Mouse (Mus musculus) heart, postnatal 0 days (tissue): ENCODE measurements around the gene Rplp0. TPM values are rescaled to one million over a fixed set of nuclear protein-coding genes. Genes with fewer than 3 reads are reported as not detected.
A peak's percentile ranks its signal among the peaks of the same experiment; 100 is the strongest.
"Not testable (repeated sequence)": the region's sequence is repeated elsewhere in the genome, so short reads cannot be mapped to it uniquely, and the experiment has no call there.

Experiments used
- ATAC-seq: fragments of 200-750 bp; cut with Nextera tagmentation; 2 replicates; pipeline ENCODE4 v1.8.0; 2017; ENCODE audit warnings: low read depth, moderate number of reproducible peaks, moderate library complexity; ENCODE audit not compliant: insufficient read depth
- DNase-seq: peaks from one replicate; pipeline ENCODE4 v3.0.0-alpha.2; 2016; ENCODE audit warnings: low spot score
- H3K27ac ChIP-seq: fragments of 300-500 bp; sonication (generic); 2 replicates; pipeline ENCODE4 v1.5.1; 2014; ENCODE audit warnings: low read depth, mild to moderate bottlenecking
- H3K27me3 ChIP-seq: fragments of 300-500 bp; sonication (generic); 2 replicates; pipeline ENCODE4 v1.6.1; 2014; ENCODE audit warnings: low read length, mixed read lengths; ENCODE audit not compliant: control insufficient read depth, insufficient read depth
- H3K36me3 ChIP-seq: fragments of 300-500 bp; sonication (generic); replicated peaks from 2 replicates; pipeline ENCODE4 v1.6.1; 2014; ENCODE audit warnings: low read length, mixed read lengths; ENCODE audit not compliant: control insufficient read depth, insufficient read depth
- H3K4me1 ChIP-seq: fragments of 300-500 bp; sonication (generic); 2 replicates; pipeline ENCODE4 v1.6.1; 2014; ENCODE audit warnings: antibody characterized with exemption; ENCODE audit not compliant: control insufficient read depth, insufficient read depth
- H3K4me2 ChIP-seq: fragments of 300-500 bp; sonication (generic); 2 replicates; pipeline ENCODE4 v1.6.1; 2014; ENCODE audit warnings: low read depth, mild to moderate bottlenecking, low read length, moderate library complexity
- H3K4me3 ChIP-seq: fragments of 300-500 bp; sonication (generic); 2 replicates; pipeline ENCODE4 v1.5.1; 2014; ENCODE audit warnings: low read depth, low read length
- H3K9ac ChIP-seq: fragments of 300-500 bp; sonication (generic); replicated peaks from 2 replicates; pipeline ENCODE4 v1.6.1; 2014; ENCODE audit warnings: low read depth, low read length, mixed read lengths
- H3K9me3 ChIP-seq: fragments of 300-500 bp; sonication (generic); replicated peaks from 2 replicates; pipeline ENCODE4 v1.6.1; 2016; ENCODE audit warnings: low read length; ENCODE audit not compliant: control insufficient read depth
- CTCF ChIP-seq: IDR thresholded peaks from 2 replicates; pipeline ENCODE4 v1.5.1; 2016; ENCODE audit warnings: antibody characterized with exemption, control low read depth, low read depth
- EP300 ChIP-seq: IDR thresholded peaks from 2 replicates; pipeline ENCODE4 v1.6.1; 2016; ENCODE audit warnings: antibody characterized with exemption, low read depth
- WGBS: fragments of 180-500 bp; shearing (Covaris S2); extraction: QIAGEN DNeasy Blood & Tissue Kit; methylation state at CpG from one replicate; pipeline ENCODE4 v1.1.7; 2014; 5-methylcytosine and 5-hydroxymethylcytosine counted together
- polyA plus RNA-seq: library from polyadenylated mRNA; unstranded; fragments of >200 nt; fragmentation: Nextera tagmentation; extraction: Ambion mirVana; gene quantifications from 2 replicates; pipeline ENCODE4 v1.2.1, GENCODE M21; 2015
- total RNA-seq: library from RNA; depleted of rRNA; stranded (reverse); fragments of >200 nt; gene quantifications from 2 replicates; pipeline ENCODE4 v1.2.3, GENCODE M21; 2014; ENCODE audit warnings: low replicate concordance

Gene Rplp0
- total and polyA plus RNA-seq, 2 experiments from 2014 or later: 877 to 2,522 TPM

GRCm38 (mm10) chr5:115571086-115571485 is 11.8 kb downstream of the Rplp0 start:
- H3K9ac ChIP-seq: no peak overlapping the region
- H3K36me3 ChIP-seq: peaks cover 23% of the 10 kb centered on the region
- WGBS: 85% methylated on average over 7 of the region's 7 CpGs
- H3K27me3 ChIP-seq: no peaks in the 10 kb centered on the region
- no peak overlapping the region for H3K4me2 ChIP-seq
- TF ChIP-seq CTCF (no peak), EP300 (no peak)
- H3K4me1 ChIP-seq: peaks cover 13% of the 10 kb centered on the region; the same call in 1 of the 2 replicates
- H3K4me3 ChIP-seq: no peak overlapping the region
- DNase-seq: no peak
- no peak for ATAC-seq
- no peak overlapping the region for H3K27ac ChIP-seq
- no peaks in the 10 kb centered on the region for H3K9me3 ChIP-seq

GRCm38 (mm10) chr5:115572679-115573535 is 13.6 kb downstream of the Rplp0 start:
- H3K4me1 ChIP-seq: peaks cover 11% of the 10 kb centered on the region; the same call in 1 of the 2 replicates
- H3K9ac ChIP-seq: no peak overlapping the region
- H3K27me3 ChIP-seq: no peaks in the 10 kb centered on the region
- H3K36me3 ChIP-seq: peaks cover 41% of the 10 kb centered on the region
- H3K4me3 ChIP-seq: no peak overlapping the region
- H3K27ac ChIP-seq: peak overlapping the region; percentile 79
- no peaks in the 10 kb centered on the region for H3K9me3 ChIP-seq
- TF ChIP-seq EP300: 0 out of 2 replicates have a peak, but pooled peaks have one; percentile 3
- no peak for TF ChIP-seq CTCF
- DNase-seq (peak; percentile 73), ATAC-seq (peak; percentile 83)
- no peak overlapping the region for H3K4me2 ChIP-seq
- WGBS: 43% methylated on average over 17 of the region's 17 CpGs

GRCm38 (mm10) chr5:115574992-115575391 is 15.7 kb downstream of the Rplp0 start:
- H3K9me3 ChIP-seq: no peaks in the 10 kb centered on the region
- H3K4me3 ChIP-seq: no peak overlapping the region
- no peaks in the 10 kb centered on the region for H3K27me3 ChIP-seq
- DNase-seq: peak; percentile 53
- peak; percentile 31 for ATAC-seq
- TF ChIP-seq CTCF: no peak
- no peak for TF ChIP-seq EP300
- H3K4me2 ChIP-seq: no peak overlapping the region
- no peak overlapping the region for H3K9ac ChIP-seq
- H3K4me1 ChIP-seq: peaks cover 11% of the 10 kb centered on the region; the same call in 1 of the 2 replicates
- 21% methylated on average over 8 of the region's 8 CpGs for WGBS
- peaks cover 59% of the 10 kb centered on the region for H3K36me3 ChIP-seq
- H3K27ac ChIP-seq: 0 out of 2 replicates have a peak overlapping the region, but pooled peaks have one; percentile 4

- not testable (repeated sequence) for ATAC-seq, H3K27me3 ChIP-seq, H3K4me3 ChIP-seq, H3K27ac ChIP-seq, H3K4me1 ChIP-seq, H3K4me2 ChIP-seq, DNase-seq, H3K9ac ChIP-seq, H3K9me3 ChIP-seq
- H3K36me3 ChIP-seq: peaks cover 71% of the 10 kb centered on the region
- WGBS: 92% methylated on average over 4 of the region's 4 CpGs
These were observed 18.4 kb downstream of the Rplp0 start for GRCm38 (mm10) chr5:115577686-115578085.

- no peak overlapping the region for H3K27ac ChIP-seq
- TF ChIP-seq CTCF (no peak), EP300 (no peak)
- peaks cover 84% of the 10 kb centered on the region for H3K36me3 ChIP-seq
- no peak for DNase-seq
- no peaks in the 10 kb centered on the region for H3K27me3 ChIP-seq
- no peak overlapping the region for H3K4me2 ChIP-seq
- H3K4me1 ChIP-seq: 0 out of 2 replicates have a peak, but pooled peaks cover 6% of the 10 kb centered on the region
- no peak overlapping the region for H3K4me3 ChIP-seq
- WGBS: 94% methylated on average over 14 of the region's 14 CpGs
- ATAC-seq: no peak
- H3K9ac ChIP-seq: no peak overlapping the region
- H3K9me3 ChIP-seq: peaks cover 9% of the 10 kb centered on the region
These were observed 19.7 kb downstream of the Rplp0 start for GRCm38 (mm10) chr5:115578922-115579321.
